Mouse (Mus musculus) MEL (cell line): ENCODE data around the gene Ndufb4. TPM values are rescaled to one million over a fixed set of nuclear protein-coding genes. Genes with fewer than 3 reads are reported as not detected.

Experiments
- DNase-seq: peaks from one replicate; pipeline ENCODE4 v3.0.0; 2011; ENCODE audit warnings: low read depth, low spot score
- H3K27ac ChIP-seq: 2 replicates; pipeline ENCODE4 v1.5.1; 2012; ENCODE audit warnings: low read depth, mild to moderate bottlenecking, control low read depth, low read length, moderate library complexity; ENCODE audit not compliant: control insufficient read depth
- H3K27me3 ChIP-seq, 2 experiments: fragments of 150-350 bp in 1 of 2; sonication (generic) in 1 of 2; 2 replicates each; pipeline ENCODE4 v1.6.1; 2012; ENCODE audit warnings: low read length in 2 of 2, mild to moderate bottlenecking in 2 of 2, improper control_type of control experiment in 1 of 2, moderate library complexity in 1 of 2; ENCODE audit not compliant: insufficient read depth in 2 of 2, control insufficient read depth in 1 of 2
- H3K36me3 ChIP-seq, 2 experiments: 2 replicates each; pipeline ENCODE4 v1.6.1; 2012 to 2014; ENCODE audit warnings: low read length in 2 of 2, improper control_type of control experiment in 1 of 2, inconsistent platforms in 1 of 2, mild to moderate bottlenecking in 1 of 2; ENCODE audit not compliant: insufficient read depth in 2 of 2, control insufficient read depth in 1 of 2
- H3K4me1 ChIP-seq, 2 experiments: fragments of 150-350 bp in 1 of 2; sonication (generic) in 1 of 2; 2 replicates each; pipeline ENCODE4 v1.6.1; 2012; ENCODE audit warnings: low read length in 2 of 2, improper control_type of control experiment in 1 of 2, mild to moderate bottlenecking in 1 of 2; ENCODE audit not compliant: insufficient read depth in 2 of 2, control insufficient read depth in 1 of 2
- H3K4me3 ChIP-seq, 2 experiments: fragments of 150-350 bp in 1 of 2; sonication (generic) in 1 of 2; 2 replicates each; pipeline ENCODE4 v1.5.1; 2012; ENCODE audit warnings: low read depth in 2 of 2, low read length in 2 of 2, mild to moderate bottlenecking in 2 of 2, moderate library complexity in 2 of 2, control low read depth in 1 of 2, improper control_type of control experiment in 1 of 2; ENCODE audit not compliant: control insufficient read depth in 1 of 2, insufficient read depth in 1 of 2
- H3K79me2 ChIP-seq: 2 replicates; pipeline ENCODE4 v1.6.1; 2012; ENCODE audit warnings: mild to moderate bottlenecking, low read length, moderate library complexity; ENCODE audit not compliant: control insufficient read depth, poor library complexity, insufficient read depth
- H3K9ac ChIP-seq: 2 replicates; pipeline ENCODE4 v1.6.1; 2012; ENCODE audit warnings: low read depth, mild to moderate bottlenecking, control low read depth, low read length, moderate library complexity; ENCODE audit not compliant: control insufficient read depth, poor library complexity, severe bottlenecking
- H3K9me3 ChIP-seq: fragments of 150-350 bp; sonication (generic); replicated peaks from 2 replicates; pipeline ENCODE4 v1.6.1; 2012; ENCODE audit warnings: mild to moderate bottlenecking, low read length, improper control_type of control experiment, moderate library complexity; ENCODE audit not compliant: insufficient read depth
- BHLHE40 ChIP-seq: IDR thresholded peaks from 2 replicates; pipeline ENCODE4 v1.6.1; 2012; ENCODE audit warnings: low read depth, mild to moderate bottlenecking, inconsistent platforms, low read length, improper control_type of control experiment, borderline replicate concordance
- CHD1 ChIP-seq: IDR thresholded peaks from 2 replicates; pipeline ENCODE4 v1.6.1; 2012; ENCODE audit warnings: low read depth, mild to moderate bottlenecking, inconsistent platforms, low read length, improper control_type of control experiment
- CHD2 ChIP-seq: IDR thresholded peaks from 2 replicates; pipeline ENCODE4 v1.6.1; 2011; ENCODE audit warnings: low read length, improper control_type of control experiment
- CTCF ChIP-seq, 3 experiments: IDR thresholded peaks in 2 of 3; conservative IDR thresholded peaks in 1 of 3; 2 replicates each; pipeline ENCODE4 v1.5.1; 2011 to 2012; ENCODE audit warnings: low read length in 3 of 3, low read depth in 2 of 3, mild to moderate bottlenecking in 2 of 3, improper control_type of control experiment in 1 of 3, inconsistent platforms in 1 of 3, mixed read lengths in 1 of 3, moderate library complexity in 1 of 3; ENCODE audit not compliant: control insufficient read depth in 1 of 3, insufficient read depth in 1 of 3, poor library complexity in 1 of 3, severe bottlenecking in 1 of 3
- E2F4 ChIP-seq: IDR thresholded peaks from 2 replicates; pipeline ENCODE4 v1.6.1; 2011; ENCODE audit warnings: low read depth, low read length, improper control_type of control experiment, borderline replicate concordance
- ELF1 ChIP-seq: IDR thresholded peaks from 2 replicates; pipeline ENCODE4 v1.6.1; 2014; ENCODE audit warnings: low read depth, mild to moderate bottlenecking, inconsistent platforms, low read length, improper control_type of control experiment, moderate library complexity
- EP300 ChIP-seq, 2 experiments: IDR thresholded peaks; 2 replicates each; pipeline ENCODE4 v1.6.1; 2011; ENCODE audit warnings: improper control_type of control experiment in 2 of 2, low read length in 2 of 2, low read depth in 1 of 2, mild to moderate bottlenecking in 1 of 2
- ETS1 ChIP-seq: IDR thresholded peaks from 2 replicates; pipeline ENCODE4 v1.6.1; 2012; ENCODE audit warnings: low read depth, mild to moderate bottlenecking, inconsistent platforms, low read length, improper control_type of control experiment, moderate library complexity
- GABPA ChIP-seq: IDR thresholded peaks from 2 replicates; pipeline ENCODE4 v1.6.1; 2012; ENCODE audit warnings: low read depth, mild to moderate bottlenecking, inconsistent platforms, low read length, improper control_type of control experiment, moderate library complexity
- GATA1 ChIP-seq: IDR thresholded peaks from 2 replicates; pipeline ENCODE4 v1.6.1; 2011; ENCODE audit warnings: low read depth, low read length, improper control_type of control experiment
- HCFC1 ChIP-seq: IDR thresholded peaks from 2 replicates; pipeline ENCODE4 v1.6.1; 2012; ENCODE audit warnings: low read depth, mild to moderate bottlenecking, inconsistent platforms, low read length, improper control_type of control experiment, moderate library complexity
- JUND ChIP-seq: IDR thresholded peaks from 2 replicates; pipeline ENCODE4 v1.6.1; 2011; ENCODE audit warnings: low read depth, mild to moderate bottlenecking, improper control_type of control experiment, low read length
- KAT2A ChIP-seq: conservative IDR thresholded peaks from 2 replicates; pipeline ENCODE4 v1.6.1; 2012; ENCODE audit warnings: low read depth, low read length, improper control_type of control experiment, inconsistent platforms
- MAFK ChIP-seq: IDR thresholded peaks from 2 replicates; pipeline ENCODE4 v1.6.1; 2011; ENCODE audit warnings: low read depth, mild to moderate bottlenecking, low read length, improper control_type of control experiment, borderline replicate concordance
- MAZ ChIP-seq: IDR thresholded peaks from 2 replicates; pipeline ENCODE4 v1.6.1; 2012; ENCODE audit warnings: low read depth, mild to moderate bottlenecking, inconsistent platforms, low read length, improper control_type of control experiment
- MEF2A ChIP-seq: IDR thresholded peaks from 2 replicates; pipeline ENCODE4 v1.6.1; 2014; ENCODE audit warnings: low read depth, mild to moderate bottlenecking, inconsistent platforms, low read length, improper control_type of control experiment; ENCODE audit not compliant: poor library complexity, insufficient replicate concordance, severe bottlenecking; ENCODE audit errors: extremely low read depth
- MXI1 ChIP-seq: IDR thresholded peaks from 2 replicates; pipeline ENCODE4 v1.6.1; 2011; ENCODE audit warnings: mild to moderate bottlenecking, low read depth, low read length, improper control_type of control experiment
- MYB ChIP-seq: IDR thresholded peaks from 2 replicates; pipeline ENCODE4 v1.6.1; 2011; ENCODE audit warnings: mild to moderate bottlenecking, low read depth, low read length, improper control_type of control experiment
- NELFE ChIP-seq: IDR thresholded peaks from 2 replicates; pipeline ENCODE4 v1.6.1; 2011; ENCODE audit warnings: low read depth, low read length, improper control_type of control experiment
- POLR2A ChIP-seq, 2 experiments: IDR thresholded peaks; 2 replicates each; pipeline ENCODE4 v1.6.1; 2011 to 2012; ENCODE audit warnings: low read length in 2 of 2, mild to moderate bottlenecking in 2 of 2, control low read depth in 1 of 2, improper control_type of control experiment in 1 of 2, low read depth in 1 of 2, moderate library complexity in 1 of 2; ENCODE audit not compliant: control insufficient read depth in 1 of 2, insufficient read depth in 1 of 2, poor library complexity in 1 of 2
- POLR2AphosphoS2 ChIP-seq: IDR thresholded peaks from 2 replicates; pipeline ENCODE4 v1.6.1; 2011; ENCODE audit warnings: low read length, improper control_type of control experiment
- POLR2AphosphoS5 ChIP-seq: IDR thresholded peaks from 2 replicates; pipeline ENCODE4 v1.6.1; 2012; ENCODE audit warnings: low read depth, borderline replicate concordance, mild to moderate bottlenecking, inconsistent platforms, low read length, moderate library complexity, mixed read lengths
- RAD21 ChIP-seq: IDR thresholded peaks from 2 replicates; pipeline ENCODE4 v1.6.1; 2011; ENCODE audit warnings: mild to moderate bottlenecking, low read depth, low read length, improper control_type of control experiment
- SIN3A ChIP-seq: IDR thresholded peaks from 2 replicates; pipeline ENCODE4 v1.6.1; 2012; ENCODE audit warnings: low read length, improper control_type of control experiment, inconsistent platforms
- SMC3 ChIP-seq: IDR thresholded peaks from 2 replicates; pipeline ENCODE4 v1.6.1; 2011; ENCODE audit warnings: low read depth, low read length, improper control_type of control experiment
- TAL1 ChIP-seq: IDR thresholded peaks from 2 replicates; pipeline ENCODE4 v1.6.1; 2012; ENCODE audit warnings: mild to moderate bottlenecking, inconsistent platforms, low read length, moderate library complexity, mixed read lengths
- TBP ChIP-seq: IDR thresholded peaks from 2 replicates; pipeline ENCODE4 v1.8.0; 2011; ENCODE audit warnings: low read depth, low read length, improper control_type of control experiment
- UBTF ChIP-seq: IDR thresholded peaks from 2 replicates; pipeline ENCODE4 v1.6.1; 2012; ENCODE audit warnings: low read depth, mild to moderate bottlenecking, inconsistent platforms, low read length, improper control_type of control experiment, moderate library complexity, borderline replicate concordance; ENCODE audit not compliant: insufficient read depth
- USF1 ChIP-seq: IDR thresholded peaks from 2 replicates; pipeline ENCODE4 v1.6.1; 2014; ENCODE audit warnings: low read depth, mild to moderate bottlenecking, inconsistent platforms, low read length, improper control_type of control experiment, moderate library complexity
- ZC3H11A ChIP-seq: IDR thresholded peaks from 2 replicates; pipeline ENCODE4 v1.6.1; 2012; ENCODE audit warnings: low read depth, mild to moderate bottlenecking, inconsistent platforms, low read length, improper control_type of control experiment
- ZKSCAN1 ChIP-seq: IDR thresholded peaks from 2 replicates; pipeline ENCODE4 v1.6.1; 2012; ENCODE audit warnings: low read depth, mild to moderate bottlenecking, inconsistent platforms, low read length, improper control_type of control experiment, moderate library complexity
- ZMIZ1 ChIP-seq: IDR thresholded peaks from 2 replicates; pipeline ENCODE4 v1.6.1; 2012; ENCODE audit warnings: low read depth, mild to moderate bottlenecking, inconsistent platforms, low read length, improper control_type of control experiment, moderate library complexity
- ZNF384 ChIP-seq: IDR thresholded peaks from 2 replicates; pipeline ENCODE4 v1.6.1; 2012; ENCODE audit warnings: low read depth, mild to moderate bottlenecking, inconsistent platforms, low read length, improper control_type of control experiment
- polyA plus RNA-seq, 2 experiments: library from polyadenylated mRNA; stranded (reverse) in 1 of 2; unstranded in 1 of 2; fragments of >175 nt in 1 of 2; fragments of >200 nt in 1 of 2; gene quantifications; 2 replicates each; pipeline versions ENCODE4 v1.2.1 to v1.2.4; 2012; ENCODE audit warnings: low replicate concordance in 2 of 2, low read depth in 1 of 2; ENCODE audit not compliant: insufficient read length in 2 of 2, insufficient read depth in 1 of 2, missing spikeins in 1 of 2
- total RNA-seq: library from RNA; depleted of rRNA; stranded (reverse); fragments of 300-350 nt; gene quantifications from 2 replicates; pipeline ENCODE4 v1.2.3, GENCODE M21; 2012

Ndufb4 gene
- total and polyA plus RNA-seq, 3 experiments, result 28.9 to 48.0 TPM; not detected in 1

- no peak for TF ChIP-seq UBTF
- no peak for TF ChIP-seq ZNF384
- no peak for TF ChIP-seq TAL1
- no peak for TF ChIP-seq ZKSCAN1
- TF ChIP-seq JUND, result no peak
- peak; percentile 21; the same call in 1 of the 2 replicates for TF ChIP-seq MAFK
- peak; percentile 83 for TF ChIP-seq NELFE
- peak; percentile 39 to 77; a peak in 1 of 4 replicates for TF ChIP-seq POLR2A (IDR thresholded peaks at IDR 0.05; ENCODE audit: control insufficient read depth in 1 of 2, insufficient read depth in 1 of 2, low read depth in 1 of 2, low read length in 2 of 2, poor library complexity in 1 of 2)
- TF ChIP-seq ZMIZ1, result peak; percentile 86
- TF ChIP-seq POLR2AphosphoS2, result peak; percentile 81
- TF ChIP-seq E2F4, result no peak
- TF ChIP-seq HCFC1, result peak; percentile 69
- TF ChIP-seq ELF1, result peak; percentile 84
- no peak for TF ChIP-seq CTCF (IDR thresholded peaks at IDR 0.05 in 2 of 3, conservative IDR thresholded peaks at IDR 0.05 in 1 of 3; ENCODE audit: control insufficient read depth in 1 of 3, insufficient read depth in 1 of 3, low read depth in 2 of 3, low read length in 3 of 3, poor library complexity in 1 of 3, severe bottlenecking in 1 of 3)
- no peak for TF ChIP-seq BHLHE40
- TF ChIP-seq SIN3A, result peak; percentile 67
- peak; percentile 43; the same call in 1 of the 2 replicates for TF ChIP-seq ETS1
- no peak for TF ChIP-seq GABPA
- TF ChIP-seq ZC3H11A, result no peak
- no peak for TF ChIP-seq POLR2AphosphoS5
- no peak for TF ChIP-seq MAZ
Observed at GRCm38 (mm10) chr16:37689251-37689926, 35.1 kb upstream of the Ndufb4 start (continued).

GRCm38 (mm10) chr16:37688181-37688580 lies 33.9 kb upstream of the Ndufb4 start:
- H3K9ac ChIP-seq, result peak overlapping the region; percentile 68; the same call in 1 of the 2 replicates
- no peaks in the 10 kb centered on the region; a peak in 1 of 4 replicates for H3K27me3 ChIP-seq
- no peaks in the 10 kb centered on the region for H3K9me3 ChIP-seq
- peak; percentile 81 for DNase-seq
- H3K79me2 ChIP-seq, result peaks cover 1% of the 10 kb centered on the region; the same call in 1 of the 2 replicates
- peak overlapping the region; percentile 61 to 90; a peak in 3 of 4 replicates for H3K4me3 ChIP-seq
- H3K36me3 ChIP-seq, result peaks cover 0 to 24% of the 10 kb centered on the region in 2 experiments; a peak in 2 of 4 replicates
- H3K27ac ChIP-seq, result peak overlapping the region; percentile 82
- H3K4me1 ChIP-seq, result peaks cover 12 to 32% of the 10 kb centered on the region in 2 experiments
- TF ChIP-seq GATA1 (no peak), MYB (no peak), RAD21 (peak; percentile 21), TBP (peak; percentile 52; the same call in 1 of the 2 replicates), SMC3 (peak; percentile 35), JUND (no peak), MAZ (no peak), HCFC1 (peak; percentile 49), POLR2AphosphoS2 (no peak), CHD2 (no peak), KAT2A (no peak), USF1 (no peak), CHD1 (no peak), E2F4 (no peak), CTCF (IDR thresholded peaks at IDR 0.05 in 2 of 3, conservative IDR thresholded peaks at IDR 0.05 in 1 of 3; ENCODE audit: control insufficient read depth in 1 of 3, insufficient read depth in 1 of 3, low read depth in 2 of 3, low read length in 3 of 3, poor library complexity in 1 of 3, severe bottlenecking in 1 of 3) (peak; percentile 49 to 62 (median 57)), MXI1 (no peak), MEF2A (no peak), EP300 (IDR thresholded peaks at IDR 0.05; ENCODE audit: low read depth in 1 of 2, low read length in 2 of 2) (0 out of 4 replicates have a peak, but pooled peaks of 1 of the 2 experiments have one; percentile 16), POLR2AphosphoS5 (no peak), ELF1 (no peak), POLR2A (IDR thresholded peaks at IDR 0.05; ENCODE audit: control insufficient read depth in 1 of 2, insufficient read depth in 1 of 2, low read depth in 1 of 2, low read length in 2 of 2, poor library complexity in 1 of 2) (no peak)
